Mouse (Mus musculus) lung, postnatal 0 days (tissue): ENCODE results near the gene Mta1.

Source experiments
- CTCF ChIP-seq: IDR thresholded peaks from 2 replicates; pipeline ENCODE4 v1.5.1; 2016; ENCODE audit warnings: antibody characterized with exemption, mild to moderate bottlenecking
- EP300 ChIP-seq: IDR thresholded peaks from 2 replicates; pipeline ENCODE4 v1.6.1; 2016; ENCODE audit warnings: antibody characterized with exemption, mild to moderate bottlenecking, control low read depth

- TF ChIP-seq CTCF, result no peak
- TF ChIP-seq EP300, result no peak; the same call in 1 of the 2 replicates
These were observed 57.1 kb downstream of the Mta1 start for GRCm38 (mm10) chr12:113155076-113155771.
